Mouse (Mus musculus) MEL (cell line): ENCODE data around the gene N4bp1. TPM values are rescaled to one million over a fixed set of nuclear protein-coding genes. Genes with fewer than 3 reads are reported as not detected.

Source experiments
- DNase-seq: peaks from one replicate; pipeline ENCODE4 v3.0.0; 2011; ENCODE audit warnings: low read depth, low spot score
- H3K27ac ChIP-seq: 2 replicates; pipeline ENCODE4 v1.5.1; 2012; ENCODE audit warnings: low read depth, mild to moderate bottlenecking, control low read depth, low read length, moderate library complexity; ENCODE audit not compliant: control insufficient read depth
- H3K27me3 ChIP-seq, 2 experiments: fragments of 150-350 bp in 1 of 2; sonication (generic) in 1 of 2; 2 replicates each; pipeline ENCODE4 v1.6.1; 2012; ENCODE audit warnings: low read length in 2 of 2, mild to moderate bottlenecking in 2 of 2, improper control_type of control experiment in 1 of 2, moderate library complexity in 1 of 2; ENCODE audit not compliant: insufficient read depth in 2 of 2, control insufficient read depth in 1 of 2
- H3K36me3 ChIP-seq, 2 experiments: 2 replicates each; pipeline ENCODE4 v1.6.1; 2012 to 2014; ENCODE audit warnings: low read length in 2 of 2, improper control_type of control experiment in 1 of 2, inconsistent platforms in 1 of 2, mild to moderate bottlenecking in 1 of 2; ENCODE audit not compliant: insufficient read depth in 2 of 2, control insufficient read depth in 1 of 2
- H3K4me1 ChIP-seq, 2 experiments: fragments of 150-350 bp in 1 of 2; sonication (generic) in 1 of 2; 2 replicates each; pipeline ENCODE4 v1.6.1; 2012; ENCODE audit warnings: low read length in 2 of 2, improper control_type of control experiment in 1 of 2, mild to moderate bottlenecking in 1 of 2; ENCODE audit not compliant: insufficient read depth in 2 of 2, control insufficient read depth in 1 of 2
- H3K4me3 ChIP-seq, 2 experiments: fragments of 150-350 bp in 1 of 2; sonication (generic) in 1 of 2; 2 replicates each; pipeline ENCODE4 v1.5.1; 2012; ENCODE audit warnings: low read depth in 2 of 2, low read length in 2 of 2, mild to moderate bottlenecking in 2 of 2, moderate library complexity in 2 of 2, control low read depth in 1 of 2, improper control_type of control experiment in 1 of 2; ENCODE audit not compliant: control insufficient read depth in 1 of 2, insufficient read depth in 1 of 2
- H3K79me2 ChIP-seq: 2 replicates; pipeline ENCODE4 v1.6.1; 2012; ENCODE audit warnings: mild to moderate bottlenecking, low read length, moderate library complexity; ENCODE audit not compliant: control insufficient read depth, poor library complexity, insufficient read depth
- H3K9ac ChIP-seq: 2 replicates; pipeline ENCODE4 v1.6.1; 2012; ENCODE audit warnings: low read depth, mild to moderate bottlenecking, control low read depth, low read length, moderate library complexity; ENCODE audit not compliant: control insufficient read depth, poor library complexity, severe bottlenecking
- H3K9me3 ChIP-seq: fragments of 150-350 bp; sonication (generic); replicated peaks from 2 replicates; pipeline ENCODE4 v1.6.1; 2012; ENCODE audit warnings: mild to moderate bottlenecking, low read length, improper control_type of control experiment, moderate library complexity; ENCODE audit not compliant: insufficient read depth
- CHD1 ChIP-seq: IDR thresholded peaks from 2 replicates; pipeline ENCODE4 v1.6.1; 2012; ENCODE audit warnings: low read depth, mild to moderate bottlenecking, inconsistent platforms, low read length, improper control_type of control experiment
- CTCF ChIP-seq, 3 experiments: IDR thresholded peaks in 2 of 3; conservative IDR thresholded peaks in 1 of 3; 2 replicates each; pipeline ENCODE4 v1.5.1; 2011 to 2012; ENCODE audit warnings: low read length in 3 of 3, low read depth in 2 of 3, mild to moderate bottlenecking in 2 of 3, improper control_type of control experiment in 1 of 3, inconsistent platforms in 1 of 3, mixed read lengths in 1 of 3, moderate library complexity in 1 of 3; ENCODE audit not compliant: control insufficient read depth in 1 of 3, insufficient read depth in 1 of 3, poor library complexity in 1 of 3, severe bottlenecking in 1 of 3
- E2F4 ChIP-seq: IDR thresholded peaks from 2 replicates; pipeline ENCODE4 v1.6.1; 2011; ENCODE audit warnings: low read depth, low read length, improper control_type of control experiment, borderline replicate concordance
- ELF1 ChIP-seq: IDR thresholded peaks from 2 replicates; pipeline ENCODE4 v1.6.1; 2014; ENCODE audit warnings: low read depth, mild to moderate bottlenecking, inconsistent platforms, low read length, improper control_type of control experiment, moderate library complexity
- ETS1 ChIP-seq: IDR thresholded peaks from 2 replicates; pipeline ENCODE4 v1.6.1; 2012; ENCODE audit warnings: low read depth, mild to moderate bottlenecking, inconsistent platforms, low read length, improper control_type of control experiment, moderate library complexity
- JUND ChIP-seq: IDR thresholded peaks from 2 replicates; pipeline ENCODE4 v1.6.1; 2011; ENCODE audit warnings: low read depth, mild to moderate bottlenecking, improper control_type of control experiment, low read length
- KAT2A ChIP-seq: conservative IDR thresholded peaks from 2 replicates; pipeline ENCODE4 v1.6.1; 2012; ENCODE audit warnings: low read depth, low read length, improper control_type of control experiment, inconsistent platforms
- MXI1 ChIP-seq: IDR thresholded peaks from 2 replicates; pipeline ENCODE4 v1.6.1; 2011; ENCODE audit warnings: mild to moderate bottlenecking, low read depth, low read length, improper control_type of control experiment
- POLR2AphosphoS2 ChIP-seq: IDR thresholded peaks from 2 replicates; pipeline ENCODE4 v1.6.1; 2011; ENCODE audit warnings: low read length, improper control_type of control experiment
- RAD21 ChIP-seq: IDR thresholded peaks from 2 replicates; pipeline ENCODE4 v1.6.1; 2011; ENCODE audit warnings: mild to moderate bottlenecking, low read depth, low read length, improper control_type of control experiment
- SIN3A ChIP-seq: IDR thresholded peaks from 2 replicates; pipeline ENCODE4 v1.6.1; 2012; ENCODE audit warnings: low read length, improper control_type of control experiment, inconsistent platforms
- SMC3 ChIP-seq: IDR thresholded peaks from 2 replicates; pipeline ENCODE4 v1.6.1; 2011; ENCODE audit warnings: low read depth, low read length, improper control_type of control experiment
- TAL1 ChIP-seq: IDR thresholded peaks from 2 replicates; pipeline ENCODE4 v1.6.1; 2012; ENCODE audit warnings: mild to moderate bottlenecking, inconsistent platforms, low read length, moderate library complexity, mixed read lengths
- TBP ChIP-seq: IDR thresholded peaks from 2 replicates; pipeline ENCODE4 v1.8.0; 2011; ENCODE audit warnings: low read depth, low read length, improper control_type of control experiment
- TCF12 ChIP-seq: IDR thresholded peaks from 2 replicates; pipeline ENCODE4 v1.6.1; 2014; ENCODE audit warnings: low read depth, mild to moderate bottlenecking, inconsistent platforms, low read length, improper control_type of control experiment, moderate library complexity
- ZC3H11A ChIP-seq: IDR thresholded peaks from 2 replicates; pipeline ENCODE4 v1.6.1; 2012; ENCODE audit warnings: low read depth, mild to moderate bottlenecking, inconsistent platforms, low read length, improper control_type of control experiment
- ZKSCAN1 ChIP-seq: IDR thresholded peaks from 2 replicates; pipeline ENCODE4 v1.6.1; 2012; ENCODE audit warnings: low read depth, mild to moderate bottlenecking, inconsistent platforms, low read length, improper control_type of control experiment, moderate library complexity
- polyA plus RNA-seq, 2 experiments: library from polyadenylated mRNA; stranded (reverse) in 1 of 2; unstranded in 1 of 2; fragments of >175 nt in 1 of 2; fragments of >200 nt in 1 of 2; gene quantifications; 2 replicates each; pipeline versions ENCODE4 v1.2.1 to v1.2.4; 2012; ENCODE audit warnings: low replicate concordance in 2 of 2, low read depth in 1 of 2; ENCODE audit not compliant: insufficient read length in 2 of 2, insufficient read depth in 1 of 2, missing spikeins in 1 of 2
- total RNA-seq: library from RNA; depleted of rRNA; stranded (reverse); fragments of 300-350 nt; gene quantifications from 2 replicates; pipeline ENCODE4 v1.2.3, GENCODE M21; 2012

Gene N4bp1
- total and polyA plus RNA-seq, 3 experiments: 13.4 to 24.0 TPM; not detected in 1

- DNase-seq: no peak
- TF ChIP-seq SIN3A (no peak), ELF1 (no peak), RAD21 (no peak), JUND (no peak), E2F4 (no peak), ETS1 (no peak), POLR2AphosphoS2 (no peak), MXI1 (no peak), ZC3H11A (no peak), CHD1 (no peak), TCF12 (no peak), TBP (no peak), KAT2A (no peak), ZKSCAN1 (no peak)
- no peaks in the 10 kb centered on the region for H3K36me3 ChIP-seq
- no peak overlapping the region for H3K27ac ChIP-seq
- no peaks in the 10 kb centered on the region for H3K4me1 ChIP-seq
- H3K79me2 ChIP-seq: no peaks in the 10 kb centered on the region
- H3K4me3 ChIP-seq: no peak overlapping the region
- no peaks in the 10 kb centered on the region for H3K27me3 ChIP-seq
- no peak overlapping the region for H3K9ac ChIP-seq
- no peaks in the 10 kb centered on the region for H3K9me3 ChIP-seq
Observed at GRCm38 (mm10) chr8:86808990-86809960, 75.8 kb downstream of the N4bp1 start.

- no peak for DNase-seq
Observed at GRCm38 (mm10) chr8:86808239-86808638, 76.8 kb downstream of the N4bp1 start.

More at GRCm38 (mm10) chr8:86808239-86808638, 76.8 kb downstream of the N4bp1 start:
- Histone ChIP-seq H3K36me3 (no peaks in the 10 kb centered on the region), H3K79me2 (no peaks in the 10 kb centered on the region), H3K9ac (no peak overlapping the region)
- TF ChIP-seq SMC3 (peak; percentile 33; the same call in 1 of the 2 replicates), TAL1 (no peak), RAD21 (peak; percentile 11), CTCF (IDR thresholded peaks at IDR 0.05 in 2 of 3, conservative IDR thresholded peaks at IDR 0.05 in 1 of 3; ENCODE audit: control insufficient read depth in 1 of 3, insufficient read depth in 1 of 3, low read depth in 2 of 3, low read length in 3 of 3, poor library complexity in 1 of 3, severe bottlenecking in 1 of 3) (peak in 1 of 3 experiments; percentile 25; a peak in 2 of 6 replicates)
- TF ChIP-seq, all 39 proteins: peak for 3
- H3K9me3 ChIP-seq: no peaks in the 10 kb centered on the region
- H3K27ac ChIP-seq: no peak overlapping the region
- no peak overlapping the region for H3K4me3 ChIP-seq
- H3K4me1 ChIP-seq: no peaks in the 10 kb centered on the region
- no peaks in the 10 kb centered on the region for H3K27me3 ChIP-seq
